Mouse (Mus musculus): ENCODE measurements around the gene App.

App gene

DNA sequence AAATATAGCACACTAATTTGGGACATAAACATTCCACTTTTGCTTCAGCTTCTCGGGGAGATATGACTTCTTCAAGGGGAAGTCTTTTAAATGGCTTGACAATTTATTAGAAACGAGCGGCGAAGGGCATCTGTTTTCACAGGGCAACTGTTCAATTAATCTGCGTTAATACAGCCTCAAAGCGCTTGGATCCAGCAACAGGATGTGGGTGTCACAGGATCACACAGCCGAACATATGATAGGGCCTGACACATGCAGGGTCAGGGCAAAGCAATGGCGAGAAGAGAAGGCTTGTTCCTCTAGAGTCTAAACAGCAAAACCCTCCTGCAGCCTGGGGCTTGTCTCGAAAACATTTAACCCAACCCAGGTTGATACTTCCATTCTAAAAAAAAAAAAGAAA, 22.7 kb downstream of the App start:
- DNase-seq (ENCODE audit: low read depth, low spot score): no peak

DNA sequence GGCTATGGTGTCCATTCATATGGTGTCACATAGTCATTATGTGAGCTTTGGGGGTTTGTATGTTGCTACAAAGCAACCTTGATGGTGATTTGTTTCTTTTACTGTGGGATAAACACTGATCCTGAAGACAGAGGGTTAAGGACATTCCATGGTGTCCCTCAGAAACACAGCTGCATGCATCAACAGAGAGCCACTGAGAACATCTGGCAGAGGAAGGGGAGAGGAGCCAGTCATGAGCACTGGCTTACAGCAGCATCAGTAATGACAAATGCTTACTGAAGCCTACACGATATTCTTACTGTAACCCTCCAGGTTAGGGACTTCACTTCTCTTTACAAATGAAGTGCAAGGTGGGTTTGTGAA, 24.1 kb downstream of the App start:
- no peak for DNase-seq (ENCODE audit: low read depth, low spot score)

DNA sequence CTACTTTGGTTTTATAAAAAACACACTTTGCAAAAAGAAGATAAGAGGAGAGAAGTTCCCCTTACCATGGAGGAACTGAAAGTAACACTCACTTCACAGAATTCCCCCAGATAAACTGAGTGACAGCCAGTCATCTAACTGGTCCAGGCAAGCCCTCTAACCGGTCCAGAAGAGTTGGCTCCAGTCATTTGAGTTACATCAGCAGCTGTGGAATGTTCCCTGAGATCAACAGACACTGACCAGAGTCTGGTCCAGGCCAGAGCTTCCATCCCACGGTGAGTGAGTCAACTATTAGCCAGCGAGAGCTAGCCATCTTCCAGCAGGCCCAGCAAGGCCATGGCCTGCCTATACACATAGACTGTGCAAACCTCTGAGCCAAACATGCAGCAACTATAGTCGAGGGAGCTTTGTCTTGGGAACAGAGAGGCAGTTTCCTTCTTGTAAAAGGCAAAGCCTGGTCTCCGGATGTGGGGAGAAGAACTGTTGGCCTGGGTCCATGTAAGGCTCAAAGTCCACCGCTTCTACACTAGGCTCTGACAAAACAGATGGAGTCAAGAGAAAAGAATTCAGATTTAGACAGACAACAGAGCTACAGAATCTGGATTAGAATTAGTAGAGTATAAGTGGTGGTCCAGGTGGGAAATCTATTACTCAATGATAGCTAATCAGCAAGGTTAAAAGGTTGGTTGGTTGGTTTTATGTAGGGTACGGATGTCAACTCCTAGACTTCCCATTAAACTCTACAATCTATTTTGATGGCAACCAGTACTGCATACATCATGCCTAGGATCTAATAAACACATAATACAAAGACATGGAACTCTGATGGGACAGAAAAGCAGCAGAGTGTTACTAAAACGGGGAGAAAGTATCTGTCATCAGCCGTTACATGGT, 24.7 kb downstream of the App start:
- no peak for DNase-seq (ENCODE audit: low read depth, low spot score)

DNA sequence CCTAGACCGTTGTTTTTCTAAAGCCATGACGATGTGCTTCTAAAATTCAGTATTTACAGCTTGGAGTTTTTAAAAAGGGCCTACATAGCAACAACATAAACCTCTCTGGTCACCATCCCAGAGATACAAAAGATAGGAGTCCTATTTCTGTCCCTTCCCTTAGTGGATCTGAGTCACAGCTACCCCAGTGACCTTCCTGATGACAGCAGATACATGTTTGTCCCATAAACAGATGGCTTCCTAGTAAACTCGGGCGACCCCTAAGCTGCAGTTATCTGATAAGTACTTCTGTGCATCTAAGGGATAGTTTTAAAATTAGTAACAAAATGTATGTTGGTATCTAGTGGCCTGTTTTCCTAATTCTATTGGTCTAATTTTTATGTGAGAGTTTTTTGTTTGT, 26.1 kb downstream of the App start:
- DNase-seq (ENCODE audit: low read depth, low spot score): no peak

DNA sequence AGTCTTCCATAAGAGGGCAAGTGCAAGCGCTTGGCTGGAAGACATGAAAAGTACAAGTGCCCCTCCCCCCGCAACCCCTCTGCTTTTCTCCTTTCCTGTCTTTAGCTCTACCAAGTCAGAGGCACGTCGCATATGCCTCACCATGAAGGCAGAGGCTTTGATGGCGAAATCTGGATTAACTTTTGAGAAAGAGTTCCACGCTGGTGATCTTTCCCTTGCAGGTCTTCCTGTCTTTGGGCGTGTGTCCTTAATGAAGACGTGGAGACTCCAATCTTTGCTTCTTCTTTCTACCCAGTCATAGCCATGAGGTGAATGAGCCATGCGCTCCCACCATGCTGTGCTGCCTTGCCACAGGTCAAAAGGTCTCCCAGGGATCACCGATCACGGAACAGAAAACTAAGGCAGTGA, 27.8 kb downstream of the App start:
- DNase-seq (ENCODE audit: low read depth, low spot score): no peak

DNA sequence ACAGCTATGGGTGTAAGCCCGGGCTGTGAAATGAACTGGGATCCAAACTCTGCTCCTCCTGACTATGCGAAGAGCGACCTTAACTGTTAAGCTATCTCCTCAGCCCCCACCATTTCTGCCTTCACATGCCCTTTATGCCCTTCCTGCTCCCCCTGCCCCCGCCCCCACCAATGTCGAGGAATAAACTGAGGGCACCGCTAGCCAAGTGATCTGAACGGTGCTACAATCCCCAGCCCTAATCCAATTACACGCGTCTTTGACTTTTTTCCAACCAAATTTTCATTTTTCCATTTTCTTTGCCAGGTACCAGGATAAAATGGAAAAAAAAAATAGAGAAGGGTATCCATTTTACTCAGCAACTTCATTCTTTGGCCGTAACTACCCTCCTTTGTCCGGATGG, 28.2 kb downstream of the App start:
- no peak for DNase-seq (ENCODE audit: low read depth, low spot score)

DNA sequence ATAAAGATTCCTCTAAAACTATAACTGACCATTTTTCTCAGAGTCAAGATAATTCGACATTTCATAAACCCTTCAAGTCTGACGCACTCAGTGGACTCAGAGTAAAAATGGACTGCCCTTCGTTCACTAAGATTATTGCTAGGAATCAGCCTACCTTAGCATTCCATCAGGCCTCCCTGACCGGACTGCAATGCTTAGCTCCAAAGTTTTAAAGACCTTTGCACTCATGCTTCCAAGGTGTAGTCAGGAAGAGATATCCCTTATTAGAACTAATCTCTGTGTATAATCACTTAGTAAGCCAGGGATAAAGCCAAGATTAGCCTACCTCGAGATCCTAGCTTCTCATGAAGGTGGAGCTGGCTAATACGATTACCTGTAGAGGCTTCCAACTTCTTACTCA, 29.2 kb downstream of the App start:
- no peak for DNase-seq (ENCODE audit: low read depth, low spot score)

DNA sequence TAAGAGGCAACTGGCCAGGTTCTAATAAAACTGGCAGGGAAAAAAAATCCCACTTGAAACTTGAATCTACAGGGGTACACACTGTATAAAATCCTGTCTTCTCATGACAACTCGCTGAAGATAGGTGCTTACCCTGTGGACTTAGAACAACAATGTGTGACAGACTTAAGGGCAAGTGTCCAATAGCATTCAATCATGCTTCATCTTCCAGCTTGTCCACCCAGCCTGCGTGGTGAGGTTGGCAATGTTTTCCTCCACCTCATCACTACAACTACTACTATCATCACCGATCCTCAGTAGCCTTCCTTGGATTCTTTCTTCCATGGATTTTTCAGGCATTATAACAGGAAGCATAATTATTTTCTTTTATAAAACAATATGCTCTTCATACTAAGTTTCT, 29.7 kb downstream of the App start:
- no peak for DNase-seq (ENCODE audit: low read depth, low spot score)

DNA sequence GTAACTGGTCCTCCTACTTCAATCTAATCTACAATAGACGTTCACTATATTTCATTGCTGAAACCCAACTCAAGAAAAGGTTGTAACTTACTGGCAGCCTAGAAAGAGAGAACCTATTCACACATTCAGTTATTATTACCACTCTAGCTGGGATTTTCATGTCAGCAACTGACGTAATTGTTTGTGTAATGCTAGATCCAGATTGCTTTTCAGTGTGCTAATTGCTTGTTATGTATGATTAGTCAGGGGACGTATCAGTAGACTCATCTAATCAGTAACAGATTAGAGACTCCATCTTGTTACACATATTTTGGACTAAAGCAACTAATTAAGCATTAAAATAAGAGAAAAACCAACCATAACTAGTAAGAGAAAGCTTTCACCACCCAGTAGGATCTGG, 30.4 kb downstream of the App start:
- no peak for DNase-seq (ENCODE audit: low read depth, low spot score)

DNA sequence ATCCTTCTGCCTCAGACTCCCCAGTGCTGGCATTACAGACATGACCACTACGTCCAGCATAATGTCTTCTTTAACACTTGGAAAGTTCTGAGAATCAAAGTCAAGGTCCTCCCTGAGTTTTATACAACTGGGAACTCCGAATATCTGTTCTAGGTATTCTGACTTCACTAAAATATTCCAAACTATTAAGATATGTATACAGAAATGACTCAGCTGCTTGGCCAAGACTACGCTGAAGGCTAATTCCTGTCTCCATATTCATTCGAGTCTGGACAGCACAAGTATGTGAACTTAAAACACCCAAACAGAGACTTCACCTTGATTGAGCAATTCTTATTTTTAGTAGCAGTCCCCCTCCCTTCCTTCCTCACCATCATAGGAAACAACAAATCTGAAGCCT, 32.2 kb downstream of the App start:
- DNase-seq (ENCODE audit: low read depth, low spot score): no peak

DNA sequence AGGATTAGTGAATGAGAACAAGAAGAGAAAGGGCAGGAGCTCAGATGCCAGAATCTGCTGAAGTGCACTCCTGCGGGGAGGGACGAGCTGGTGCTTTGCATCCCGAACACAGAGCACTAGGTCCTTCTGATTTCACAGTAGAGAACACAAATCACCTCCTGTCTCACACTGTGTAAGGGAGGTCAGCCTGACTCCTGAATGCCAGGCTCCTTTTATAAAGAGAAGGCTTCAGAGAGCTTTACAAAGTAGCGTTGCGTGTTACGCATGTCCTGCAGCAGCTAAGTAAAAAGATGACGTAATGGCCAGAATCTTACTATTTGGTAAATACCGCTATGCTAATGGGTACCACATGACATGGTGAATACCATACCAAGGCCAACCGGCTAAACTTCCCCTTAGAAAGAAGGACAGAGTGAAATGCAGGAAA, 34.4 kb downstream of the App start:
- no peak for DNase-seq (ENCODE audit: low read depth, low spot score)

DNA sequence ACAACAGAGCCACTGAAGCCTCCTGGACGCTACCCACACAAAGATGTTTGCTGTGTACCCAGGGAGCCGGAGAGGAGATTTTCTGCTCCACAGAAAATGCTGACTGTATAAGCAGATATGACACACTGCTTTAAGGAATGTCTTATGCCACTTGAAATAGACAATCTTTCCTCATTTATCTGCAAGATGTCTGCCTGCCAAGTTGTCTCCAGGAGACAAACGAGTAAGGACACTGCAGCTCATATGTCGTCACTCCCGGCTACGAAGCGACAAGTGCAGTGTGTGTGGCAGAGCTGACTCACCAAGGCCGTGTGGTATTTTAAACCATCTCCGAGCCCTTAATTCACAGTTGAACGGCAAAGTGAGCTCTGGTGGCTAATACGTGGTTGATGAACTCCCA, 36.2 kb downstream of the App start:
- no peak for DNase-seq (ENCODE audit: low read depth, low spot score)

DNA sequence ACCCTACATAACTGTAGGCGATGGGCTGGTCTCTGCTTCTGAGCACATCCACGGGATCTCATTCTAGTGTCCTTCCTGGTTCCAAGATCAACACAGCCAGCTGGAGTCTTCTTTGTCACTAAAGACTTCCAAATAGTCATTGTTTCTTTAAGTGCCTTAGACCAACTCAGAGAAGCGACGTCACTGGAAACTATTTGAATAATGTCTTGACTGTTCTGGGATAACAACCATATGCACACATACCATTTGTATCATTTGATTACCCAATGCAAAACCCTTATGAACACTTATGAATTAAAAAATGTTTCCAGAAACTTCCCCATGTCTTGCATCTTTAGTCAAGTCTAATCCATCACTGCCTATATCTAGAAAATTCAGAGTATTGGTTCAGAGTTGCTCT, 37.5 kb downstream of the App start:
- DNase-seq (ENCODE audit: low read depth, low spot score): no peak

DNA sequence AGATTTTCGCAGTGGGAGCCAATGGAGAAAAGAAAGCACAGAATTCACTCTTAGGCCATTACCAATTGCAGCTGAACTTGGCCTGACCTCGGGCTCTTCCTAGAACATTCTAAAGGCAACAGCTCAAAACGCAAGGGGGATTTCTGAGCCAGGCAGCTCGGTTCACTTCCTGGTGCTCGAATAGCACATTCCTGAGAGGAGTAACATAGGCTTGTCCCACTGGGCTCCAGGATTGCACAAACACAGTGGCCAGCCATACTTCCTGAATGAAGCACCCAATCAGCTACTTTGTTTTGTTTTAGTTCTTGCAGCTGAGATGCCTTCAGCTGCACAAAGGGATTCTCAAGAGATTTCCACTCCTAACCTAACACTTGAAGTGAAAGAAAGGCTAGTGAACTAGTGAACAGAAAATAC, 40.1 kb downstream of the App start:
- DNase-seq (ENCODE audit: low read depth, low spot score): peak; percentile 27

DNA sequence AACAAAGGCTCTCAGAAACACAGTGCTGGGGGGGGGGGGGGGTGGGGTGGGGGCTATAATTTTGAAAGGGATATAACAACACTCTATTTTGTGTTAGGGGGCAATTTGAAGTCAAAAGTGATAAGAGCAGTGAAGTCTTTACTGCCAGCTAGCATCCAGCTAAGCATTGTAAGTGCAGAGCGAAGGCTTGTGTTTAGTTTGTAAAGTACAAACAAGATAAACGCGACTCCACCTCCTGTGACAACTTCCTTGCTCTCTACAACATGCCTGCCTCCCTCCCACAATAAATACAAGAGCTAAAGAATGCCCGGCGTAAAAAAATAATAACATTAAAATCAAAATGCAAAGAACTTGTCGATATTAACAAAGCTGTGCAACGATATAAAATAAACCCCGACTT, 40.5 kb downstream of the App start:
- no peak for DNase-seq (ENCODE audit: low read depth, low spot score)

DNA sequence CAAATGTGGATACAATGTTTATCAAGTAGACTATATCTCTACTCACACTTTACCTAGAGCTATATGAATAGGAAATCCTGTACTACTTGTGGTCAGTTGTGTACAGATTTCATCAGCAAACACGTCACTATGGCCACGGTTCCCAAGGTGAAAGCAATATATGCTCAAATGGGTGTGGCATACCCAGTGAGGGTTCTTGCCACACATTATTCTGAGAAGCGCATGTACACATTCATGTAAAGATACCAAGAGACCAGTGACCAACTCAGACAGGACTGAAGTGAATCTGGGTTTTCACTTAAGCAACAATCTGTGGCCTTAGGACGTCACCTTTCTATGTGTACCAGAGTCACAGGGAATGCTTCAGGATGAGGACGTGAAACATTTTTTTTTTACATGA, 41.4 kb downstream of the App start:
- no peak for DNase-seq (ENCODE audit: low read depth, low spot score)

DNA sequence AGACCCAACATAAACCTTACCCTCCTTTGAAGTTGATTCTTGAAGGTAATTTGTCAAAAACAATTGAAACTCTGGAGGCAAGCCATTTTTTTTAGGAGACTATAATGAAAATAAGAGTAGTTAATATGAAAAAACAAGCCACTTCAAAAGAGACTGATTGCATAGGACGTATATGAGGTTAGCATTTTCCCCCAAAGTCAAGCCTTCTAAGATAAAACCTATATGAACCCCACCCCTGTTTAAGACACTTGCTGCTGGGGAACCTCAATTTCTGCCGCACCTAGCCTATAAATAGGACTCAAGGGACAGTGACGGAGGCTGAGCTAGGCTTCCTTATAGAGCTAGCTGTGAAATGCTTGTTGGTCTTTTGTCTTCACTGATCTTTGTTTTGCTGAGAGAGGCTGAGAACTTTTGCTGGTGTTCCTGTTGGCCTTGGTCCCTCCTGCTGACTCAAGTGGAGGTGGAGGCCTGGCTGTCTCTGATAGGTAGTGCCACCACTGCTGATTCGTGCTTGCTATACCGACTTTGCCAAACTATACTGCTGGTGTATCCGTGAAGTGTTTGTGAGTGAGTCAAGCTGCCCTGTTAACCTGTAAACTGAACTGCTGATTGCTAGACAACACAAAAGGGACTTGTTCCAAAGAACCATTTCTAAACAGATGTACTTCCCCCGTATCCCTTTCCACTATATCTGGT, 42.6 kb downstream of the App start:
- DNase-seq (ENCODE audit: low read depth, low spot score): no peak

DNA sequence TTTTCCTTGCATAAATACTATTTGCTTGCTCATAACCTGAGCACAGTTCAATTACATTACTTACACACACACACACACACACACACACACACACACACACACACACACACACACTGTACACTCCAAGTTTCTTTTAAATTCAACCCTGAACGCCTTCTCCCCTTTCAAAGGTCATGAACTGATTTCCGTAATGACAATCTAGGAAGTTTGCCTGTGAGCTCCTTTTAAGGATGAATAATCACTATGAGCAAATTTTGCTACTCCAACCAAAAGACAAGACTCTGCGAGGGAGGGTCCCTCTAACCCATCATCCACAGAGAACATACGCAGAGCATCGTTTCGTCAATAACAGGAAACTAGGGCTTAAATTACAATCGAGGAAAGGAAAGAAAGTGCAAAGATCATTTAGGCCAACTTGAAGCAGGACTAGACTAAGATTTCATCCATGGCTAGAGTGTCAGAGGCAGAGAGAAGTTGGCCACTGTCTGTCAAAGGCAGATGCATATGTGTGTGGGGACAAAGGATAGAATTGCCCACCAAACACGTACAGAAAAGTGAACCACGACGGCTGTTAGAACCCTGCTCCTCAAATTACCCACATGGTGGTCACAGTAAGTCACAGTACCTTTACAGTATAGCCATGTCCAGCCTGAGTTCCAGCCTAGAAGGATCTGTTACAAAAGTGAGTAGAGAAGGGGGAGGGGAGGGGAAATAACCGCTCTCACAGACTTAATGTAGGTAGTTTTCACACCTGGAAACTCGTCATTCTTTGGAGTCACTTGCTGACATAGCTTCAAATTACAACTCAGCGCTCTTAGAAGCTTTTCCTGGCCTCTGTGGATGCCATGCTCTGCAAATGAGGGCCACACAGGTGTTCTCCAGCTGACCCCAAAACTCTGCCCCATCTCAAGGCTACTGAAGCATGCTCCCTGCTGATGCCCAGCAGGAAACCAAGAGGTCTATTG, 44.6 kb downstream of the App start:
- DNase-seq (ENCODE audit: low read depth, low spot score): peak; percentile 16

DNA sequence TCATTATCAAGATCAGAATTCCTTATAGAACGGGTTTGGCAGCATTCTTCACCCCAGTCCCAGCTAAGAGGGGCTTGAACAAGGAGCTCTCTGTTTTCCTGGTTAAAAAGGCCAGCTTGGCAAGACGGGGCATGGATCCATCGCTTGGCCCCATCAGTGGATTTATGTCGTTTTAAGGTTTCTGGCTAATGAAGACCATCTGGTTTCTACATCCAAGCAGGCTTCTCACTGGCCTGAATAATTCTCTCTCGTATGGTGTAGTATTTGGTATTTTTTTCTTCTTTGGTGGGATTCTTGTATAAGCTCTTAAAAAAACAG, 45.3 kb downstream of the App start:
- peak; percentile 21 for DNase-seq (ENCODE audit: low read depth, low spot score)

DNA sequence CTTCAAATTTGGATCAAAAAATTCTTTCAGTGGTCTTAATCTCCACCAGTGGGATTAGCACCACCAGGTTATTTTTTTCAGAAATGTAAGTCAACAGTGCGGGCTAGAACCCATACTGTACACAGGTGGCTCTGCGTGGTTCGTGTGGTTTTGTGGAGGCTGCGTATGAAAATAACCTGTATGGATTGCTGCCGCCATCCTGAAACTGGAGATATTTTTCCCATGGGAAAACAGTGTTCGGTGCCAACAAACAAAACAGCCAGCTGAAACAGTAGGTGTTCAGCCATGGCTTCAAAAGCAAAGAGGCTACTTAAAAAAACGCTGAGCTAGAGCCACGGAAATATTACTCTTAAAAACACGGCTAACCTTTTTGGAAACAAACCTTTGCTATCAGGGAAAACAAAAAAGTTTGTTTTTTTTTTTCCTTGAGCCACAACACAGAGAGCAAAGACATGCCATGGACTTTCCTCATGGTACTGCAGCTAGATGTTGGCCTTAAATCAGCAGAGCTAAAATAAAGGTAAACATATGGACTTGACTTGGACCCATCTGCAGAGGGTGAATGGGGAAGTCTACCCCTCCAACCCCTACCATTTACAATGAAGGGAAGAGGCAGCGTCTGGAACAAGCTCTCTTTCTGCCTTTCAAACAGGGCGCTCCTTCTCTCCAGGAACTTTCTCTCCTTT, 45.8 kb downstream of the App start:
- DNase-seq (ENCODE audit: low read depth, low spot score): no peak

DNA sequence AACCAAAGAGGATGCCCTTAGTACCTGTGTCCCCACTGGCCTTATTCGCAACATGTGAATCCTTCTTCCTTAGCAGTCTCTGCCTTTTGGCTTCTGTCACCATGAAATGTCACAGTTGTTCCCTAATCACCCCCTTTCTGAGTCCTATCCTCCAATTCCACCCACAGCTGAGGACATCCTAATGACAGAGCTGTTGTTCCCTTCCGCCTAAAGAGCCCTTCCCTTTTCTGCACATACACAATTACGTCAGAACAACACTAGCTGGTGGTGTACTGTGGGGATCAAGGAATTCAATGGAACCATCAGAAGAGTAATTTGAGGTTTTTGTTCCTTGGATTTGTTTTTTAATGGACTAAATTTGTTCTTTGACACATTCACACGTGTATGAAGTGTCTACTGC, 48.9 kb downstream of the App start:
- DNase-seq (ENCODE audit: low read depth, low spot score): no peak

DNA sequence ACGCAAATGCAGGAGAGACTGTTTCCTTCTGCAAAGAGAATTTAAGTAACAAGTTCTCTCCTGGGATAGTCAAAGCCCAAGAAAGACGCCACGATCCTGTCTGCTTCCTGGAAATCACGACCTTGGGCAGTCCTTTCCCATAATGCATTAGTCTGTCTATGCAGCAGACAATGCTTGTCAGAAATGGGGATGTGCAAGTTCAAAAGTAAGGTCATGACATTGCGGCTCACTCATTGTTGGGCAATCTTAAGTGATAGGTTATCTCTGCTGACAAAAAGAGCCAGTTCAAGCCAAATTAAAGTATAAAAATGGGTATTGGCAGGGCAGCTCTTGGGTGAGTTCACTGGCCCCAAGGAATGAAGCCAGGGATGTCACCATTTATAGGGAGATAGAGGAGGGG, 51.6 kb downstream of the App start:
- DNase-seq (ENCODE audit: low read depth, low spot score): no peak

All from R1 (cell line).